Mouse (Mus musculus) bone marrow macrophage, adult 2 months (primary cell): ENCODE measurements around the gene Acap1. TPM values are rescaled to one million over a fixed set of nuclear protein-coding genes. Genes with fewer than 3 reads are reported as not detected.
A peak's percentile ranks its signal among the peaks of the same experiment; 100 is the strongest.

Experiments used
- H3K27ac ChIP-seq: 2 replicates; pipeline ENCODE4 v1.5.1; 2012; ENCODE audit warnings: low read depth, low read length; ENCODE audit not compliant: insufficient read depth
- H3K4me1 ChIP-seq: 2 replicates; pipeline ENCODE4 v1.6.1; 2012; ENCODE audit warnings: low read length; ENCODE audit not compliant: control insufficient read depth, insufficient read depth
- H3K4me3 ChIP-seq: 2 replicates; pipeline ENCODE4 v1.5.1; 2012; ENCODE audit warnings: mild to moderate bottlenecking, low read length, moderate library complexity; ENCODE audit not compliant: insufficient read depth
- CTCF ChIP-seq: IDR thresholded peaks from 2 replicates; pipeline ENCODE4 v1.5.1; 2012; ENCODE audit warnings: low read depth, mild to moderate bottlenecking, low read length, moderate library complexity
- POLR2A ChIP-seq: IDR thresholded peaks from 2 replicates; pipeline ENCODE4 v1.6.1; 2012; ENCODE audit warnings: mild to moderate bottlenecking, low read depth, low read length, borderline replicate concordance
- polyA plus RNA-seq: library from polyadenylated mRNA; stranded (reverse); fragments of >200 nt; gene quantifications from 2 replicates; pipeline ENCODE4 v1.2.4, GENCODE M21; 2012; ENCODE audit not compliant: missing spikeins, insufficient read depth, insufficient read length

The Acap1 gene
- polyA plus RNA-seq, 1 experiment, result 0.66 TPM

- H3K4me3 ChIP-seq, result peak within 1 kb of the TSS; percentile 74
- TF ChIP-seq POLR2A (no peak), CTCF (no peak)
- H3K27ac ChIP-seq, result peak within 1 kb of the TSS; percentile 62
- H3K4me1 ChIP-seq, result peaks cover 10% of the 10 kb centered on the region
These were observed 57.2 kb downstream of the Acap1 start, which contains the start of gene Tmem256 for GRCm38 (mm10) chr11:69837952-69838713. Gene Tmem256 (plus strand): TSS chr11:69838514.

DNA sequence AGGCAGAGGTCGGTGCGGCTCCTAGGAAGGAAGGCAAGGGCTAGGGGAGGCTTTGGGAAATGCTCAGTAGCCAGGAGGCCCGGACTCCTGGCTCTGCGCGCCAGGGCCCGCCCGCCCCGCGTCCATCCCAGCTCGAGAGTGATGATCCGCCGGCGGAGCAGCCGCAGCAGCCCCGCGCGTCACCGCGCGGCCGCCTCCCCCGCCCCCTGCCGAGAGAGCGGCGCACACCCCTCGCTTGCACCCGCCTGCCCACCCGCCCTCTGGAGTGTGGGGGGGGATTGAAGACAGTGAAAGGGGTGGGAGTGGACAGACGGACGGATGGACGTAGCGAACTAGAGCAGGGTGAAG is 57.8 kb downstream of the Acap1 start, which contains the start of gene Nlgn2:
Gene Nlgn2 (minus strand): TSS at position 181 of the 348 bp plus-strand sequence.
- peak within 1 kb of the TSS; percentile 74 for H3K4me3 ChIP-seq
- peak within 1 kb of the TSS; percentile 62 for H3K27ac ChIP-seq
- no peak for TF ChIP-seq POLR2A
- no peak for TF ChIP-seq CTCF
- H3K4me1 ChIP-seq, result peaks cover 6% of the 10 kb centered on the region

- peak overlapping the region; percentile 60 for H3K4me3 ChIP-seq
- no peak overlapping the region for H3K27ac ChIP-seq
- peaks cover 5% of the 10 kb centered on the region; the same call in 1 of the 2 replicates for H3K4me1 ChIP-seq
- TF ChIP-seq CTCF, result no peak
- no peak for TF ChIP-seq POLR2A
These were observed 58.4 kb downstream of the Acap1 start for GRCm38 (mm10) chr11:69836703-69837576.

DNA sequence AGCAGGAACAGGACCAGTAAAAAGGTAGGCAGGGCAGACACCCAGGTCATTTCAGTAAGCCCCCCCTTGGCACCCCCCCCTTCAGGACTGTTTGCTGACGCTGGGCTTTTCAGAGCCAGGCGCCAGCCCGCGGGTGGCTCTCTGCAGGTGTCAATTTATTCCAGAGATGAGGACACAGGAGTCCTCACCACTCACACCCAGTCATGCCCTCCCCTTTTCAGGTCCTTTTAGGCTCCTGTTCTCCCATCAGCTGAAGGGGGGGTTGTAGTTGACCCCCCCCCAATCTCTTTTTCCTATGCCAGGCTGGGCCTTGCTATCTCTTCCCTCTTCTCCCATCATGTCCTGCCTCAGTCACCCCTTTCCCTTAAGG is 59.4 kb downstream of the Acap1 start:
- H3K4me3 ChIP-seq, result no peak overlapping the region
- H3K27ac ChIP-seq, result no peak overlapping the region
- TF ChIP-seq POLR2A (no peak), CTCF (no peak)
- H3K4me1 ChIP-seq, result peaks cover 5% of the 10 kb centered on the region; the same call in 1 of the 2 replicates

GRCm38 (mm10) chr11:69835326-69835965 is 59.9 kb downstream of the Acap1 start:
- Histone ChIP-seq H3K4me1 (peaks cover 5% of the 10 kb centered on the region; the same call in 1 of the 2 replicates), H3K4me3 (no peak overlapping the region), H3K27ac (no peak overlapping the region)
- TF ChIP-seq POLR2A, result no peak
- no peak for TF ChIP-seq CTCF

GRCm38 (mm10) chr11:69834001-69834549 is 61.3 kb downstream of the Acap1 start:
- Histone ChIP-seq H3K27ac (no peak overlapping the region), H3K4me1 (0 out of 2 replicates have a peak, but pooled peaks cover 2% of the 10 kb centered on the region), H3K4me3 (no peak overlapping the region)
- TF ChIP-seq POLR2A (no peak), CTCF (no peak)

- H3K4me3 ChIP-seq, result no peak overlapping the region
- H3K4me1 ChIP-seq, result 0 out of 2 replicates have a peak, but pooled peaks cover 2% of the 10 kb centered on the region
- no peak overlapping the region for H3K27ac ChIP-seq
- TF ChIP-seq CTCF (no peak), POLR2A (no peak)
These were observed 61.8 kb downstream of the Acap1 start for GRCm38 (mm10) chr11:69833554-69833953.

Other genes with a start within 250 kb of the Acap1 start
- not detected in 2 replicates for gene Sox15, start 240.2 kb downstream of the Acap1 start, polyA plus RNA-seq
- gene Mpdu1, start 232.9 kb downstream of the Acap1 start, polyA plus RNA-seq, result 64.2 and 68.9 TPM in 2 replicates
- 1,401 and 1,598 TPM in 2 replicates for gene Cd68, start 229.4 kb downstream of the Acap1 start, polyA plus RNA-seq
- gene Eif4a1, start 223.1 kb downstream of the Acap1 start, polyA plus RNA-seq, result 303 and 319 TPM in 2 replicates
- 120 and 131 TPM in 2 replicates for gene Senp3, start 213.5 kb downstream of the Acap1 start, polyA plus RNA-seq
- gene Tnfsf13, start 209.8 kb downstream of the Acap1 start, polyA plus RNA-seq, result 20.8 and 23.9 TPM in 2 replicates
- gene Tnfsf12, start 199.7 kb downstream of the Acap1 start, polyA plus RNA-seq, result 97.6 and 101 TPM in 2 replicates
- gene Tnfsfm13, start 199.4 kb downstream of the Acap1 start, polyA plus RNA-seq, result 43.9 and 59.4 TPM in 2 replicates
- 46.5 and 69.7 TPM in 2 replicates for gene Polr2a, start 136.9 kb downstream of the Acap1 start, polyA plus RNA-seq
- gene Slc35g3, start 133.6 kb downstream of the Acap1 start, polyA plus RNA-seq, result not detected in 2 replicates
- 28.8 and 38.2 TPM in 2 replicates for gene Zbtb4, start 129.6 kb downstream of the Acap1 start, polyA plus RNA-seq
- gene Chrnb1, start 99.6 kb downstream of the Acap1 start, polyA plus RNA-seq, result 1.0 and 1.8 TPM in 2 replicates
- 27.9 and 29.7 TPM in 2 replicates for gene Fgf11, start 93.7 kb downstream of the Acap1 start, polyA plus RNA-seq
- gene Tmem102, start 89.9 kb downstream of the Acap1 start, polyA plus RNA-seq, result not detected in 2 replicates
- not detected in 2 replicates for gene Gm39566, start 80.2 kb downstream of the Acap1 start, polyA plus RNA-seq
- not detected in 2 replicates for gene Spem2, start 77.1 kb downstream of the Acap1 start, polyA plus RNA-seq
- not detected in 2 replicates for gene Spem1, start 73.4 kb downstream of the Acap1 start, polyA plus RNA-seq
- 9.9 and 10.9 TPM in 2 replicates for gene Nlgn2, start 57.8 kb downstream of the Acap1 start, polyA plus RNA-seq
- 253 and 279 TPM in 2 replicates for gene Tmem256, start 57.0 kb downstream of the Acap1 start, polyA plus RNA-seq
- 58.6 and 68.1 TPM in 2 replicates for gene Plscr3, start 49.2 kb downstream of the Acap1 start, polyA plus RNA-seq
- not detected in 2 replicates for gene Tnk1, start 36.8 kb downstream of the Acap1 start, polyA plus RNA-seq
- not detected in 2 replicates for gene Tmem95, start 17.5 kb downstream of the Acap1 start, polyA plus RNA-seq
- gene Kctd11, start 14.1 kb downstream of the Acap1 start, polyA plus RNA-seq, result 6.3 and 7.1 TPM in 2 replicates
- 1.4 TPM in 1 of 2 replicates, not detected in the other for gene 2810408A11Rik, start 5.4 kb upstream of the Acap1 start, polyA plus RNA-seq
- 15.8 and 16.9 TPM in 2 replicates for gene Neurl4, start 5.5 kb upstream of the Acap1 start, polyA plus RNA-seq
- 92.8 and 103 TPM in 2 replicates for gene Gps2, start 18.3 kb upstream of the Acap1 start, polyA plus RNA-seq
- 326 and 347 TPM in 2 replicates for gene Eif5a, start 26.4 kb upstream of the Acap1 start, polyA plus RNA-seq
- not detected in 2 replicates for gene Ybx2, start 40.3 kb upstream of the Acap1 start, polyA plus RNA-seq
- gene Slc2a4, start 52.6 kb upstream of the Acap1 start, polyA plus RNA-seq, result not detected in 2 replicates
- gene Cldn7, start 69.2 kb upstream of the Acap1 start, polyA plus RNA-seq, result not detected in 2 replicates
- gene Ctdnep1, start 85.6 kb upstream of the Acap1 start, polyA plus RNA-seq, result 176 and 194 TPM in 2 replicates
- gene Elp5, start 87.0 kb upstream of the Acap1 start, polyA plus RNA-seq, result 41.4 and 49.8 TPM in 2 replicates
- gene Gabarap, start 95.6 kb upstream of the Acap1 start, polyA plus RNA-seq, result 1,001 and 1,002 TPM in 2 replicates
- gene Phf23, start 100.2 kb upstream of the Acap1 start, polyA plus RNA-seq, result 77.6 and 78.1 TPM in 2 replicates
- 20.4 and 25.8 TPM in 2 replicates for gene Dvl2, start 105.1 kb upstream of the Acap1 start, polyA plus RNA-seq
- 46.4 and 51.3 TPM in 2 replicates for gene Acadvl, start 119.9 kb upstream of the Acap1 start, polyA plus RNA-seq
- 31.1 and 34.0 TPM in 2 replicates for gene Dlg4, start 121.4 kb upstream of the Acap1 start, polyA plus RNA-seq
- gene Asgr1, start 158.5 kb upstream of the Acap1 start, polyA plus RNA-seq, result not detected in 2 replicates
- 1.4 and 2.3 TPM in 2 replicates for gene Asgr2, start 197.1 kb upstream of the Acap1 start, polyA plus RNA-seq
- gene Mgl2, start 234.8 kb upstream of the Acap1 start, polyA plus RNA-seq, result 7.7 and 7.8 TPM in 2 replicates